In the genomic region with DNA sequence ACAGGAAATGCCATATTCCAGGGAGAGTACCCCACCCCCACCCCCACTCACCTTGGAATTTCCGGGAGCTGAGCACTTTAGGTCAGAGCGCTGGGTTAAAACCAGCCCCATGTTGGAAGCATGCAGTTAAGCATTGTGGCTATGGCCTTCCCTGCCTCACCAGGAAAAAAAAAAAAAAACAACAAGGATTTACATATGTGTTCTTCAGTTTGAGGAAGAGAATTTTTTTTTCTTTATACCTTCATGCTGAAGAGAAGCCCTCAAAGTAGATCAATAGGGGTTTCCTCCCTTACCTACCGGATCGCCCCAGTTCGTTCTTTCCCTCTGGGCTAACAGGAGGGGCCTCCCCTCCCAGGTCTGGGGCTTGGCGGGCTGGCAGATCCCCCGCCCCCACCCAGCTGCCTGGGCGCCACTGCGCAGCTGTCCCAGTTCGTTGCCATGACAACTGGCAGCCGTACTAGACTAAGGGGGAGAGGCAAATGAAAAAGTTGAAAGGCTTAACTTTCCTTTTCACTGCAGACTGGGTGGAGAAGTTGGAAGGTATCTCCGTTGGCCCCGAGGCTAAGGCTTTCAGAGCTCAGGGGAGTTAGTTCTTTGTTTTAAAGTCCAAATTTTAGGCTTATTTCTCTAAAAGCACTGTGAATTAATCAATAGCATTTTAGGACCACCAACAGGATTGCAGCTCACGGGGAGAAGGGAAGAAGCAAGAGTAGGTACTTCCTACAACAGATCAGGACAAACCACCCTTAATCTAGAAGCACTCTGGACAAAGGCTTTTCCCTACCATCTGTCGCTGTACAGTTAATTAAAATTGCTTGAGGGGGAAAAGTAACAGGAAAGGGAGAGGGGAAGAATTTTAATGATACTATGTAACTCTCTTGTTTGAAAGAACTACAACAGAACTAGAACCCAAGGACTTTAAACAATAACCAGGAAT, we compare ENCODE assay signal across 7 mouse cellular contexts. TPM values are rescaled to one million over a fixed set of nuclear protein-coding genes. Genes with fewer than 3 reads are reported as not detected.
DNase-seq lines count a peak whose midpoint lies in the region; ATAC-seq and TF ChIP-seq lines count a peak whose summit lies in the region.

No protein-coding gene starts in this region.

- H3K4me1 ChIP-seq in embryonic facial prominence, embryonic 11.5 days (ENCODE audit: control insufficient read depth, insufficient read depth, low read length): no peaks in the 10 kb centered on the region; the same call in 1 of the 2 replicates
- H3K4me1 ChIP-seq in limb, embryonic 11.5 days (ENCODE audit: control insufficient read depth, insufficient read depth, low read length): peaks cover 12% of the 10 kb centered on the region
- peaks cover 47% of the 10 kb centered on the region for H3K4me1 ChIP-seq in midbrain, embryonic 13.5 days (replicated peaks)
- peaks cover 6% of the 10 kb centered on the region; the same call in 1 of the 2 replicates for H3K4me1 ChIP-seq in small intestine, adult 2 months (ENCODE audit: control insufficient read depth, insufficient read depth, insufficient read length, low read length)

- WGBS in embryonic facial prominence, embryonic 11.5 days: under 1% methylated on average over 15 of the region's 15 CpGs
- WGBS in limb, embryonic 11.5 days: under 1% methylated on average over 15 of the region's 15 CpGs
- under 1% methylated on average over 15 of the region's 15 CpGs for WGBS in midbrain, embryonic 13.5 days
- 14% methylated on average over 15 of the region's 15 CpGs for WGBS in small intestine, adult 2 months

- TF ChIP-seq POLR2A in small intestine, adult 2 months (IDR thresholded peaks at IDR 0.05; ENCODE audit: low read depth, low read length): 0 out of 2 replicates have a peak, but pooled peaks have one; percentile 39

- no peaks in the 10 kb centered on the region for H3K9me3 ChIP-seq in embryonic facial prominence, embryonic 11.5 days (replicated peaks; ENCODE audit: control insufficient read depth, low read length)
- no peaks in the 10 kb centered on the region for H3K9me3 ChIP-seq in limb, embryonic 11.5 days (ENCODE audit: control insufficient read depth, low read length)
- H3K9me3 ChIP-seq in midbrain, embryonic 13.5 days: no peaks in the 10 kb centered on the region

- no peaks in the 10 kb centered on the region for H3K27me3 ChIP-seq in embryonic facial prominence, embryonic 11.5 days (ENCODE audit: control insufficient read depth, insufficient read depth, low read length)
- H3K27me3 ChIP-seq in limb, embryonic 11.5 days (ENCODE audit: control insufficient read depth, insufficient read depth, low read length): no peaks in the 10 kb centered on the region
- H3K27me3 ChIP-seq in midbrain, embryonic 13.5 days: no peaks in the 10 kb centered on the region
- H3K27me3 ChIP-seq in small intestine, adult 2 months (ENCODE audit: control insufficient read depth, insufficient read depth, low read length): no peaks in the 10 kb centered on the region

- ATAC-seq in embryonic facial prominence, embryonic 11.5 days (replicated peaks; ENCODE audit: insufficient number of reproducible peaks, low FRiP score, low TSS enrichment, low read depth): peak; percentile 96
- peak; percentile 96 for ATAC-seq in limb, embryonic 11.5 days (ENCODE audit: insufficient number of reproducible peaks, low FRiP score, low TSS enrichment, low read depth)
- ATAC-seq in midbrain, embryonic 13.5 days: peak; percentile 96

- H3K36me3 ChIP-seq in embryonic facial prominence, embryonic 11.5 days (replicated peaks; ENCODE audit: control insufficient read depth, insufficient read depth, low read depth, low read length): no peaks in the 10 kb centered on the region; the same call in 1 of the 2 replicates
- peaks cover 12% of the 10 kb centered on the region; the same call in 1 of the 2 replicates for H3K36me3 ChIP-seq in limb, embryonic 11.5 days (ENCODE audit: control insufficient read depth, insufficient read depth, low read length)
- H3K36me3 ChIP-seq in midbrain, embryonic 13.5 days: peaks cover 30% of the 10 kb centered on the region
- H3K36me3 ChIP-seq in small intestine, adult 2 months (ENCODE audit: control insufficient read depth, insufficient read depth, low read length): peaks cover 10% of the 10 kb centered on the region

- no peak for TF ChIP-seq CTCF in small intestine, adult 2 months (IDR thresholded peaks at IDR 0.05; ENCODE audit: extremely low read depth, insufficient read length, insufficient replicate concordance, low read depth, low read length)

- H3K4me3 ChIP-seq in embryonic facial prominence, embryonic 11.5 days (ENCODE audit: low read depth, low read length): peak overlapping the region; percentile 11
- H3K4me3 ChIP-seq in limb, embryonic 11.5 days (ENCODE audit: low read depth, low read length): peak overlapping the region; percentile 22
- peak overlapping the region; percentile 39 for H3K4me3 ChIP-seq in midbrain, embryonic 13.5 days (replicated peaks)
- H3K4me3 ChIP-seq in small intestine, adult 2 months (ENCODE audit: low read depth, low read length): peak overlapping the region; percentile 59

- peak overlapping the region; percentile 27 for H3K9ac ChIP-seq in embryonic facial prominence, embryonic 11.5 days (replicated peaks; ENCODE audit: low read length)
- H3K9ac ChIP-seq in limb, embryonic 11.5 days (ENCODE audit: low read length): peak overlapping the region; percentile 43; the same call in 1 of the 2 replicates
- H3K9ac ChIP-seq in midbrain, embryonic 13.5 days (replicated peaks): peak overlapping the region; percentile 64

- H3K27ac ChIP-seq in embryonic facial prominence, embryonic 11.5 days (replicated peaks; ENCODE audit: low read depth, low read length): peak overlapping the region; percentile 81
- peak overlapping the region; percentile 96 for H3K27ac ChIP-seq in limb, embryonic 11.5 days (replicated peaks; ENCODE audit: low read depth, low read length)
- peak overlapping the region; percentile 91 for H3K27ac ChIP-seq in midbrain, embryonic 13.5 days
- peak overlapping the region; percentile 70 for H3K27ac ChIP-seq in small intestine, adult 2 months (ENCODE audit: insufficient read depth, low read depth, low read length)

- DNase-seq in adrenal gland, postnatal 14 days: peak; percentile 94
- DNase-seq in embryonic facial prominence, embryonic 11.5 days (ENCODE audit: low spot score): peak; percentile 98
- DNase-seq in heart, adult 18-20 months: peak; percentile 87 to 91
- DNase-seq in kidney, adult 18-20 months: peak; percentile 82
- DNase-seq in limb, embryonic 11.5 days (ENCODE audit: low spot score): peak; percentile 92

- H3K4me2 ChIP-seq in embryonic facial prominence, embryonic 11.5 days (ENCODE audit: low read depth, low read length): peak overlapping the region; percentile 28
- peak overlapping the region; percentile 67 for H3K4me2 ChIP-seq in limb, embryonic 11.5 days (ENCODE audit: low read depth, severe bottlenecking)
- H3K4me2 ChIP-seq in midbrain, embryonic 13.5 days (replicated peaks): peak overlapping the region; percentile 61

RNA-seq across cellular contexts. Expression of a gene that starts 24.4 kb away (rescaled TPM):
- 73.0 and 73.8 TPM in 2 replicates for total RNA-seq in adrenal gland, postnatal 14 days (2021)
- 210 and 217 TPM in 2 replicates for polyA plus RNA-seq in embryonic facial prominence, embryonic 11.5 days (2014; fragmentation: Nextera tagmentation; extraction: Ambion mirVana)
- total RNA-seq in heart, adult 18-20 months (2021): 10 to 100 TPM; 49.8 to 53.1 TPM
- 210 and 225 TPM in 2 replicates for polyA plus RNA-seq in limb, embryonic 11.5 days (2014; fragmentation: Nextera tagmentation; extraction: Ambion mirVana)
- 146 and 164 TPM in 2 replicates for polyA plus RNA-seq in midbrain, embryonic 13.5 days (2015; fragmentation: Nextera tagmentation; extraction: Ambion mirVana)
- 1.5 and 2.8 TPM in 2 replicates for polyA plus RNA-seq in small intestine, adult 2 months (2012; rRNA removed)

RNA-seq across cellular contexts. Expression of a gene that starts 25.0 kb away (rescaled TPM):
- 273 and 322 TPM in 2 replicates for total RNA-seq in adrenal gland, postnatal 14 days (2021)
- polyA plus RNA-seq in embryonic facial prominence, embryonic 11.5 days (2014; fragmentation: Nextera tagmentation; extraction: Ambion mirVana): 1,361 and 1,483 TPM in 2 replicates
- total RNA-seq in heart, adult 18-20 months (2021): 100 to 1,000 TPM; 147 to 150 TPM
- 1,585 and 1,592 TPM in 2 replicates for polyA plus RNA-seq in limb, embryonic 11.5 days (2014; fragmentation: Nextera tagmentation; extraction: Ambion mirVana)
- polyA plus RNA-seq in midbrain, embryonic 13.5 days (2015; fragmentation: Nextera tagmentation; extraction: Ambion mirVana): 1,022 and 1,113 TPM in 2 replicates
- polyA plus RNA-seq in small intestine, adult 2 months (2012; rRNA removed): 12.0 and 29.5 TPM in 2 replicates

RNA-seq across cellular contexts. Expression of a gene that starts 43.0 kb away (rescaled TPM):
- total RNA-seq in adrenal gland, postnatal 14 days (2021): 1.0 and 4.7 TPM in 2 replicates
- 5.4 and 8.0 TPM in 2 replicates for polyA plus RNA-seq in embryonic facial prominence, embryonic 11.5 days (2014; fragmentation: Nextera tagmentation; extraction: Ambion mirVana)
- total RNA-seq in heart, adult 18-20 months (2021): 1 to 10 TPM in 1 of 2 experiments, under 1 TPM in 1; 0.46 to 1.2 TPM
- polyA plus RNA-seq in limb, embryonic 11.5 days (2014; fragmentation: Nextera tagmentation; extraction: Ambion mirVana): 5.4 and 7.7 TPM in 2 replicates
- polyA plus RNA-seq in midbrain, embryonic 13.5 days (2015; fragmentation: Nextera tagmentation; extraction: Ambion mirVana): 0.75 and 0.82 TPM in 2 replicates
- polyA plus RNA-seq in small intestine, adult 2 months (2012; rRNA removed): 0.39 and 0.83 TPM in 2 replicates

RNA-seq across cellular contexts. Expression of a gene that starts 48.3 kb away (rescaled TPM):
- 10.9 and 17.6 TPM in 2 replicates for total RNA-seq in adrenal gland, postnatal 14 days (2021)
- polyA plus RNA-seq in embryonic facial prominence, embryonic 11.5 days (2014; fragmentation: Nextera tagmentation; extraction: Ambion mirVana): 17.8 and 20.5 TPM in 2 replicates
- total RNA-seq in heart, adult 18-20 months (2021): 10 to 100 TPM; 10.9 to 12.9 TPM
- polyA plus RNA-seq in limb, embryonic 11.5 days (2014; fragmentation: Nextera tagmentation; extraction: Ambion mirVana): 14.4 and 14.7 TPM in 2 replicates
- polyA plus RNA-seq in midbrain, embryonic 13.5 days (2015; fragmentation: Nextera tagmentation; extraction: Ambion mirVana): 26.8 and 27.7 TPM in 2 replicates
- 9.1 and 9.8 TPM in 2 replicates for polyA plus RNA-seq in small intestine, adult 2 months (2012; rRNA removed)

RNA-seq across cellular contexts. Expression of a gene that starts 57.3 kb away (rescaled TPM):
- total RNA-seq in adrenal gland, postnatal 14 days (2021): 118 and 125 TPM in 2 replicates
- 327 and 331 TPM in 2 replicates for polyA plus RNA-seq in embryonic facial prominence, embryonic 11.5 days (2014; fragmentation: Nextera tagmentation; extraction: Ambion mirVana)
- 10 to 100 TPM; 52.3 to 52.9 TPM for total RNA-seq in heart, adult 18-20 months (2021)
- polyA plus RNA-seq in limb, embryonic 11.5 days (2014; fragmentation: Nextera tagmentation; extraction: Ambion mirVana): 320 and 334 TPM in 2 replicates
- polyA plus RNA-seq in midbrain, embryonic 13.5 days (2015; fragmentation: Nextera tagmentation; extraction: Ambion mirVana): 218 and 221 TPM in 2 replicates
- polyA plus RNA-seq in small intestine, adult 2 months (2012; rRNA removed): 64.9 and 111 TPM in 2 replicates

Comparison
In these comparisons a context has a peak if more than half of its experiments do, and no peak if none do; other contexts are left out.
1. Peak in every context shown above with its lines: DNase-seq, ATAC-seq, H3K4me3 ChIP-seq and H3K27ac ChIP-seq.
2. RNA of a gene that starts 24.4 kb away (polyA plus RNA-seq): 210 to 217 TPM in embryonic facial prominence, embryonic 11.5 days, 210 to 225 TPM in limb, embryonic 11.5 days and 146 to 164 TPM in midbrain, embryonic 13.5 days; 1.5 to 2.8 TPM in small intestine, adult 2 months; every median in the first group is over 10 times any median in the second.
3. RNA of a gene that starts 25.0 kb away (polyA plus RNA-seq): 1,585 to 1,592 TPM in limb, embryonic 11.5 days, 1,361 to 1,483 TPM in embryonic facial prominence, embryonic 11.5 days and 1,022 to 1,113 TPM in midbrain, embryonic 13.5 days; 12.0 to 29.5 TPM in small intestine, adult 2 months; every median in the first group is over 10 times any median in the second.